Mouse (Mus musculus) gonadal fat pad, adult 2 months (tissue): ENCODE results near the gene Rab33b. TPM values are rescaled to one million over a fixed set of nuclear protein-coding genes. Genes with fewer than 3 reads are reported as not detected.
"Not testable (repeated sequence)": the region's sequence is repeated elsewhere in the genome, so short reads cannot be mapped to it uniquely, and the experiment has no call there.

Experiments used
- DNase-seq: peaks from one replicate; pipeline ENCODE4 v3.0.0-alpha.2; 2012; ENCODE audit warnings: low read depth
- polyA plus RNA-seq: library from polyadenylated mRNA; depleted of rRNA; stranded (reverse); fragments of >200 nt; gene quantifications from 2 replicates; pipeline ENCODE4 v1.2.3, GENCODE M21; 2012; rRNA removed

The Rab33b gene
- polyA plus RNA-seq: 8.8 and 11.8 TPM in 2 replicates

DNA sequence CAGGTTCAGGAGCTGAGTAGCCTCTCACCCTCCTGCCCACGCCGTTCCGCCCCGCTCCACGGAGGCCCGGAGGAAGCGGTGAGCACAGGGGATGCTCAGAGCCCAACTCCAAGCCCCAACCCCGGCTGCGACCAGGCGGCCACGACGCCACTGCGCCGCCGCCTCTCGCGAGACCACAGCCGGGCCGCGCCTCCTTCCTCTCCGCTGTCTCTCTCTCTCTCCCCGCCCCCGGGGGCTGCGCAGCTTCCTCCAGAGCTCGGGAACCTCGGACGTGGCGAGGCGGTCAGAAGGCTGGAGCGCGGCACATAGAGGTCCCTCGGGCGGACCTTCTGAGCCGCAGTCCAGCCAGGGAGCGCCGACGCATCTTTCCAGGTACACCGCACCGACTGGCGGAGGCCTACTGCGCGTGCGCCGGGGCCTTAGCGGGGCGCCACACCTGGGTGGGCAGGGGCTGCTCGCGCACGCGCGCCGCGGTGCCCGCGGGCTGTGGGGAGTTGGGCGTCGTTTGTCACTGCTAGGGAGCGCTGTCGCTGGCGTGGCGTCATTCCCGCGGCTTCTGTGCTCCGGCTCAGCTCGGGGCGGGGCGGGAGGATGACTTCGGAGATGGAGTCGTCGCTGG, at the start of gene Rab33b:
Rab33b (plus strand) TSS at position 180 of the 619 bp plus-strand sequence.
- DNase-seq: peak; percentile 66

DNA sequence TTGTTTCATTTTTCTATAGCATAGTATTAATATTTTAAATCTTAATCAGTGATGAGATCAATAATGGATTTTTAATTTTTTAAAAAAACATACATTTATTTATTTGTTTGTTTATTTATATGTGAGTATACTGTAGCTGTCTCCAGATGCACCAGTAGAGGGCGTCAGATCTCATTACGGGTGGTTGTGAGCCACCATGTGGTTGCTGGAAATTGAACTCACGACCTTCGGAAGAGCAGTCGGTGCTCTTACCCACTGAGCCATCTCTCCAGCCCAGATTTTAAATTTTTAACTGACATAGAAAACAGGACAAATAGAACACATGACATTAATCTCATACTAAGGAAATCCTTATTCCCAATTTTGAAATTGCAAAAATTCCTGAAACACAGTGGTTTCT, 49.4 kb upstream of the Rab33b start:
- DNase-seq: not testable (repeated sequence)

- DNase-seq: no peak
Observed at GRCm38 (mm10) chr3:51434871-51435595, 48.7 kb upstream of the Rab33b start.

- DNase-seq: no peak
Observed at GRCm38 (mm10) chr3:51468530-51468929, 15.2 kb upstream of the Rab33b start.

DNA sequence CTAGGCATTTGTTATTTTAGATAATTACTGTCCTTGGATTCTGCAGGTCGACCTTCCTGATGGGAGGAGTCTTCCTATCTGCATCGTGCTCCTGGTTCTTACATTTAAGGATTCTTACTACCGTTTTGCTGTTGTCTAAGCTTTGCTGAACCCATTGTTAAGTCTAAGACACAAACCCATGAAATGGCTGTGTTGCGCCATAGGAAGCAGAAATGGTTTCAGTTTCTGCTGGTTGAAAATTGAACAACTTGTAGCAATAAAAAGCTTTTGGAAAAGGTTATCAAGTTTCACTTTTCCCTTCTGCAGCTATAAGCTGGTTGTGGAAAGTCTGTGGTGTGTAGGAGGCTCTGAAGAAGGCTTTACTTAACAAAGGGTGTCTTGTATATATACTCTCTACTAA, 8.0 kb upstream of the Rab33b start:
- no peak for DNase-seq

GRCm38 (mm10) chr3:51479893-51480292, 3.8 kb upstream of the Rab33b start:
- no peak for DNase-seq

DNA sequence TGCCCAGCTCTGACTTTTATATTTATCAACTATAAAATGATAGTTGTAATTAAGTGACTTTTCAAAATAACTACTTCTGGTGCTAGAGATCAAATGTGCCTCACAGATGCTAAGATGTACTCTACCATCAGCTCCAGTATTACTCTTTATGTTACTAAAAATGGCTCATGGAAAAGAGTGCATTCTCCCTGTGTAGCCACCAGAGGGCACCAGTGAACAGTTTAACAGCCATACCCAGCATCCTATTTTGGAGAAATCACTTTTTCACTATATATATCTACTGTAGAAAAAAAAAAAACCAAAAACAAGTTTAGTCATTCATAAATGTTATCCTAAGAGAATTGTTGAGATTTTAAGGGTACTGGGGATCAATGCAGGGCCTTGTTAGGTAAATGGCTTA, 2.7 kb upstream of the Rab33b start:
- DNase-seq: no peak

DNA sequence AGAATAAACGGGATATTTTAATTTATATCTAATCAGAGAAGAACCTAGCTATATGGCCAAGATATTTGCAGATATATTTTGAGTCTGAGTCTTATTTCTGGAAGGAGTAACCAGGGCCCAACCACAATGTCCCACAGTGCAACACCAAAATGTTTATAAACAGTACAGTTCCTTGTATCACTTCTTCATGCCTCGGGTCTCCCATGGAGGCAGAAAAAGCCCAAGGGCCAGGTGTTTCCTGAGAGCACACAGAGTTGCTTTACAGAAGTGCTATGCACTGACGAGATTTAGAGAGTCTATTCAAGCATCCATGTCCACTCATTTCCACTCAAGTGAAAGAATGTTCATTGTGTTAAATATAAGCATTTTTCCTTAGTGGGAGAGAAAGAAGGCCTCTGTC, 1.8 kb upstream of the Rab33b start:
- DNase-seq: no peak

DNA sequence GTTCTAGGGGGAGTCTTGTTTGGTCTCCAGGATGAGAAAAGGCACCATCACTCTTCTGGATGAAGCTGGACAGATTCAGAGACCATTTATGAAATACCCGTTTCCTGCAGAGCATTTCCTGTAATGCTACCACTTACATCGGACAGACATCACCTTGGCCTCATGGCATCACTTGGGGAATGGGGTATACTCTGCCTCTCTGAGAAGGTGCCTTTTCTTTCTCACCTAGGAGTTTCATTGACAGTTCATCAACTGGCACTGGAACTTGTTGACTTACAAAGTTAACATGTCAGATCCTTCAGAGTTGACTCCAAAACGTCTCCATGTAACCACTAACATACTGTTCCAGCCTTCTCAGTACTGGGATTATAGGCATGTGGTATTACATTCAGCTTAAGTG, 939 bp upstream of the Rab33b start:
- no peak for DNase-seq

GRCm38 (mm10) chr3:51484370-51484769, 650 bp downstream of the Rab33b start:
- DNase-seq: no peak

DNA sequence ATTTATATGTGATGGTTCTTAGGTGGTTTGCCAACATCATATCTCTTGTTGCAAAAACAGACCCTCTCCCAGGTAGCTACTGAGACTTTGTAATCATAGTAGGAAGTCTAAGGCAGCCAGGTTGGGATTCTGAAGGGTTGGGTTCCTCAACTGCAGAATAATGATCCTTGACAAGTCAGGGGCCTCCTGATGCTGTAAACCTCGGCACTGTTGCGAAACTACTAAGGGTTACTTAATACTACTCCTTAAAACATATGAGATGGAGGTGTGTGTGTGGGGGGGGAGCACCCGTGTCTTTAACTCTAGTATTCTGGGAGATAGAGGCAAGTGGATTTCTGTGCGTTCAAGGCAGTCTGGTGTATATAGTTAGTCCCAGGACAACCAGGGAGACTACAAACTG, 1.6 kb downstream of the Rab33b start:
- DNase-seq: no peak

- DNase-seq: no peak
Observed at GRCm38 (mm10) chr3:51486491-51487195, 2.9 kb downstream of the Rab33b start.

DNA sequence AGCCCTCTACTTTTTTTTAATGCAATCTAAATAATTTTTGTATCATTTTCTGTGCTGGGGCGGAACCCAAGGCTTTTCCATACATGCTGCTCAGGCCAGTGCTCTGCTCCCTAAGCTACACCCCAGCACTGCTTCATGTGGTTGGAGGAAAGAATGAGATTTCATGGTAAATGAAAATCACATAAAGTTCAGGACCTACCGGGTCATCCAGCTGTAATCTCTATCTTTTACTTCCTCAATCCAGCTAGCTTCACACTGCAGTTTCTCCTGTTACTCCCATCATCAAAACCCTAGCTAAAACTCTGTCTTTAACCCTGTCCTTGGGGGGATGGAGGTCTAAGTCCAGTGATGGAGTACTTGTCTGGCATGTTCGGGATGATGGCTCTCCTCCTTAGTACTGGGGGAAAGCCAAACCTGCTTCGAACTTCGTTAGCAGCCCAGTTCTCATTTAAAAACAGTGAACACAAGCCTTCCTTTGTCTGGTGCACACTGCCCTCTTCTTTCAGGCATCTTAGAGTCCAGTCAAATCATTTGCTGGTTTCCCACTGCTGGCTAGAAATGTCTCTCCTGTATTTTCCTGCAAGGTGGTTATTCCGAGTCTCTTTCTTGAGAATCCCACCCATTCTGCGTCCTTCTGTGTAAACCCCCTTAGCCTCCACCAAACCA, 6.5 kb downstream of the Rab33b start:
- DNase-seq: no peak

GRCm38 (mm10) chr3:51493272-51493838, 9.6 kb downstream of the Rab33b start:
- no peak for DNase-seq

- DNase-seq: no peak
Observed at GRCm38 (mm10) chr3:51494466-51494865, 10.7 kb downstream of the Rab33b start.

DNA sequence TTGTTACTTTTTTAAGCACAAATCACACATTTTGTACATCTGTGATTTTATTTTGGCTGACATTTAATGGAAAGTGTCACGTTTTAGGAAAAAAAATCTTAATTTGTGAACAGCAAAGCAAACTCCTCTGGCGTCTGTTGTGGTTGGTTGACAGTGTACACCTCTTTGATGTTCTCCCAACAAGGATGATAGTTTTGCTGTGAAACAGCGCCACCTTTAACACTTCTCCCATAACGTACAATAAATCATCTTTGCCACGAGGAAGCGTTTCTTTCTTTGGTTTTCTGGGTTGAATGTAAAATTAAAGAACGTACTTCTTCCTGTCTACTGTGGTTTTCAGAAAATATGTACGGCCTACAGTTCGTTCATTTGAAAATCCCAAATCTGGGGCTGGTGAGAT, 11.9 kb downstream of the Rab33b start:
- DNase-seq: no peak

GRCm38 (mm10) chr3:51497978-51498377, 14.3 kb downstream of the Rab33b start:
- no peak for DNase-seq

- DNase-seq: no peak
Observed at GRCm38 (mm10) chr3:51498659-51499058, 14.9 kb downstream of the Rab33b start.

GRCm38 (mm10) chr3:51499876-51500275, 16.2 kb downstream of the Rab33b start:
- no peak for DNase-seq

- no peak for DNase-seq
Observed at GRCm38 (mm10) chr3:51504385-51504952, 20.7 kb downstream of the Rab33b start.

GRCm38 (mm10) chr3:51505465-51505864, 21.7 kb downstream of the Rab33b start:
- no peak for DNase-seq

- no peak for DNase-seq
Observed at GRCm38 (mm10) chr3:51510903-51511302, 27.2 kb downstream of the Rab33b start.
